Mouse (Mus musculus): ENCODE data around the gene Spsb1. TPM values are rescaled to one million over a fixed set of nuclear protein-coding genes. Genes with fewer than 3 reads are reported as not detected.

The Spsb1 gene
- total RNA-seq, 1 experiment from 2014 or later = 0.58 TPM

- no peak for ATAC-seq (ENCODE audit: extremely low read depth, insufficient number of reproducible peaks, low FRiP score, poor library complexity, severe bottlenecking)
These were observed 82.6 kb downstream of the Spsb1 start for GRCm38 (mm10) chr4:149872236-149872635.

- no peak for ATAC-seq (ENCODE audit: extremely low read depth, insufficient number of reproducible peaks, low FRiP score, poor library complexity, severe bottlenecking)
These were observed 83.3 kb downstream of the Spsb1 start for GRCm38 (mm10) chr4:149871582-149871981.

DNA sequence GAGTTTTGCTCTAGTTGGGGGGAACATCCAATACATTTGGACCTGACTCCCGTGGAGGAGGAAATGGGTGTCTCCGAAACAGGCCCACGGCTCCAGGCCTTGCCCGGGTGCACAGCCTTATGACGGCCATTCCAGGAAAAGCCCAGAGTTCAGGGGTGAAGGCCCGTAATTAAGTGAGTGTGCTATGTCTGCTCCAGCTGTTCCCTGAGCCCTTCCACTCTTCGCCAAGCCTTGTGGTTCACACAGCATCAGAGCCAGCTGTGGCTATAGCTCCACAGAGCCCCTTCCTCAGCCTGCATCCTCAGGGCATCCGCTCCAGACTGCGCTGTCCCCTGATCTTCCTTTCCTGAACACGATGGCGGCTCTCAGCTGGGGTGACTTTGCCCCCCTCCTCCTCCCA lies 83.8 kb downstream of the Spsb1 start:
- no peak for ATAC-seq (ENCODE audit: extremely low read depth, insufficient number of reproducible peaks, low FRiP score, poor library complexity, severe bottlenecking)

DNA sequence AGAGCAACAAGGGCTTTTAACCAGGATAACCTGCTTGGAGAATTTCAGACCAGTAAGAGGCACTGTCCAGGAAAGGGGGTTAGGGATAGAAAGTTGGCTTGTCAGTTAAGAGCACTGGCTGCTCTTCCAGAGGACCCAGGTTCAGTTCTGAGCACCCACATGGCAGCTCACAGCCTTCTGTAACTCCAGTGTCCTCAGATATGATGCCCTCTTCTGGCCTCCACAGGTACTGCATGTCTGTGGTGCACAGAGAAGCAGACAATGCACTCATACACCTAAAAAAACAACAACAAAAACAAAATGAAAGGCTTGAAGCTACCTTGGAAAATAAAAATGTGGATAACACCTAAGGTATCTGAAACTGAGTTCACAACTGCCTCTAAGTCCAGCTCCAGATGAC lies 84.4 kb downstream of the Spsb1 start:
- no peak for ATAC-seq (ENCODE audit: extremely low read depth, insufficient number of reproducible peaks, low FRiP score, poor library complexity, severe bottlenecking)

- ATAC-seq (ENCODE audit: extremely low read depth, insufficient number of reproducible peaks, low FRiP score, poor library complexity, severe bottlenecking) = no peak
These were observed 86.1 kb downstream of the Spsb1 start for GRCm38 (mm10) chr4:149868725-149869124.

DNA sequence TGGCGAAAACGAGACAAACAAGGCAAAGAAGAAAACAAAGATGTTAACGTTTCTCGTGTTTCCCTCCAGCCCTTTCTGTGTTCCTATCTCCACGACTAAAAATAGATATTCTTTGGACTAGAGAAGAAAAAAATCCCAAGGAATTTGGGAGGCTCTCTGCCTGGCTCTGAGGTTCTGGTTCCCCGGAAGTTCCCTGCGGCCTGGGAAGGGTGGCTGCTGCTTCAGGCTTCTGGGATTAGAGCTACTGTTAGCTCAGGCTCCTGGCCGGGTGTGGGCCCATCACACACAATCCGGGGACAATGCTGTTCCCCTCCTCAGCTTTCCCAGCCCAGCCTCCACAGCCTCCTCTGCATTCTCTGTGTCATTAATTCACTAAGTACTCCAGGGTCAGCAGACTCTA lies 86.8 kb downstream of the Spsb1 start:
- ATAC-seq (ENCODE audit: extremely low read depth, insufficient number of reproducible peaks, low FRiP score, poor library complexity, severe bottlenecking) = no peak

- no peak for ATAC-seq (ENCODE audit: extremely low read depth, insufficient number of reproducible peaks, low FRiP score, poor library complexity, severe bottlenecking)
These were observed 87.5 kb downstream of the Spsb1 start for GRCm38 (mm10) chr4:149867351-149867750.

DNA sequence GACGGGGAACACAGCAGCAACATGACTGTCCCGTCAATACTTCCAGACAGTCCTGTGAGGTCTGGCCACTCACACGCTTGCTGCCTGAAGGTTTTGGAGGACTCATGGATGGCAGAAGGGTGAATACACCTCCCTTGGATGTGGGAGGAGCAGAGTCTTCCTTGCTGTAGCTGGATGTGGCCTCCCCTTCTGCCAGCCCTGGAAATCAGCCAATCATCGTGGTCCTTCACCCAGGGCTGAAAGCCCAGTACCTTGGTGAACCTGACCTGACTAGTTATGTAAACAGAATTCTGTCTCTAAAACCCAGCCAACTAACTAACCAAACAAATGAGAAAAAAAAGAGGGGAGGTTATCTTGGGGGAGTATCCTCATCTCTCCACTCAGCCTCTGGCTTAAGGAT lies 90.4 kb downstream of the Spsb1 start:
- no peak for ATAC-seq (ENCODE audit: extremely low read depth, insufficient number of reproducible peaks, low FRiP score, poor library complexity, severe bottlenecking)

DNA sequence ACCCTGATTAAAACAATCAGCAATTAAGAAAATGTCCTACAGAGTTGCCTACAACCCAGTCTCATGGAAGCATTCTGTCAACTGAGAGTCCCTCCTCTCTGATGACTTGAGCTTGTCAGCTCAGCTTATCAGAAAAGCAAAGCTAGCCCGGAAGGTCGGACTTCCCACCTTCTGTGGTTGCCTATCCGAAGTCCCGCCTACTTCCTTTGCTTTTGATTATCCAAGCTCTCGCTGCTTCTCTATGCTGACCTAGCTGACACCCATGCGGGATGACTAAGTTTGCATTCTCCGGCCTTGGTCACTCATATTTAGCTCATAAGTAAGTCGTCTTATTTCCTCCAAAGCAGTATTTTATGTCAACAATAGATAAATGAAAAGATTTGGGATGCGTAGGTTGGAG lies 91.3 kb downstream of the Spsb1 start:
- ATAC-seq (ENCODE audit: extremely low read depth, insufficient number of reproducible peaks, low FRiP score, poor library complexity, severe bottlenecking) = no peak

- ATAC-seq (ENCODE audit: extremely low read depth, insufficient number of reproducible peaks, low FRiP score, poor library complexity, severe bottlenecking) = no peak
These were observed 94.5 kb downstream of the Spsb1 start for GRCm38 (mm10) chr4:149860393-149860792.

DNA sequence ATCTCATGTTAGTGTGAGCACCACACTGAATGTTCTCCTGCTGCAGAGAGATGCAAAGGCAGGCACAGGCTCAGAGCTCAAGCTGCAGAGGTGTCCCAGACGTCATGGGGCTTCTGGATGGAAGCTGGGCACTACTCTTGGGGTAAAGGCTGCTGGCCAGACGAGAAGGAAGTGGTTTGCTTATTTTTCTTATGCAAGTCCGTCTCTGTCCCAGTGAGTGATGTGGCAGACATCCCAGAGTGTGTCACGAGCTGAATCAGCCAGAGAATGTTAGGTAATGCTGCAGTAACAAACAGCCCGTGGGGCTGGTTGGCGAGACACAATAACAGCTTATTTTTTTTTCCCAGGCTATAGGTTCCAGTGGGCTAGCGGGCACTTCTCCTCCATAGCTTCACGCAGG lies 96.3 kb downstream of the Spsb1 start:
- no peak for ATAC-seq (ENCODE audit: extremely low read depth, insufficient number of reproducible peaks, low FRiP score, poor library complexity, severe bottlenecking)

GRCm38 (mm10) chr4:149858097-149858496 lies 96.7 kb downstream of the Spsb1 start:
- ATAC-seq (ENCODE audit: extremely low read depth, insufficient number of reproducible peaks, low FRiP score, poor library complexity, severe bottlenecking) = no peak

GRCm38 (mm10) chr4:149857688-149858087 lies 97.2 kb downstream of the Spsb1 start:
- no peak for ATAC-seq (ENCODE audit: extremely low read depth, insufficient number of reproducible peaks, low FRiP score, poor library complexity, severe bottlenecking)

- ATAC-seq (ENCODE audit: extremely low read depth, insufficient number of reproducible peaks, low FRiP score, poor library complexity, severe bottlenecking) = peak; percentile 77
These were observed 98.7 kb downstream of the Spsb1 start for GRCm38 (mm10) chr4:149855892-149856807.

- no peak for ATAC-seq (ENCODE audit: extremely low read depth, insufficient number of reproducible peaks, low FRiP score, poor library complexity, severe bottlenecking)
These were observed 99.5 kb downstream of the Spsb1 start for GRCm38 (mm10) chr4:149855180-149855891.

DNA sequence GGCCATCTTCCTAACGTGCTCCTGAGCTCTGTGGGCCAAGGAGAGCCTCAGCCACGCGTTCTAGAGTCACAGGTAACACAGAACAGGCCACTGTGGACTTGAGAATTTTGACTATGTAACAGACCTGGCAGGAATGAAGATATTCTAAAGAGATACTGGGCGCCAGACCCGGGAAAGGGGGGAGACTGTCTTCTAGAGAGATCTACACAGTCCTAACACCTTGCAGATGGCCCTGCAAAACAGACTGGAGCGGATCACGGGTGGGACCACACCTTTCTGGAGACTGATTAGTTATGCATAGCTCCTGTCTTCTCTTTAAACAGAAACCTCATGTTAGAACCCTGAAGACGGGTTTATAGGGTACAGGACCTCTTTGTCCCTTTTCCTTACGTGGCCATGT lies 100.1 kb downstream of the Spsb1 start:
- no peak for ATAC-seq (ENCODE audit: extremely low read depth, insufficient number of reproducible peaks, low FRiP score, poor library complexity, severe bottlenecking)

DNA sequence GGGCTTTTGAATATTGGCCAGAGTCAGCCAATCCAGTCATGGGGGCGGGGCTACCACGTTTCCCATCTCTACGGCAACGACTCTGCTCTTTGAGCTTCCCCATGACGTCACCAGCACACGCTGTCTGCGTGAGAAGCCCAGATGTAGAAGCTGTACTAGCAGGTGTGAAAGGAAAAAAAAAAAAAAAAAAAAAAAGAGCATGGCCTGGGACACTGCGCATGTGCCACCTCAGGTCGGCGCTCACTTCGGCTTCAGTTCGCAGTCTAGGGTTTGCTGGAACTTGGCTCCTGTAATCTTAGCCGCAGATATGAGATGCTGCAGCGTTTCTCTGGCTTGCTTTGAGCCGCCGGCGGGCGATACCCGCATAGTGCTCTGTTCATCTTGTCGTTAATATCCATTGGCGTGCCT lies 100.5 kb downstream of the Spsb1 start:
- ATAC-seq (ENCODE audit: extremely low read depth, insufficient number of reproducible peaks, low FRiP score, poor library complexity, severe bottlenecking) = peak; percentile 57; the same call in 1 of the 2 replicates

DNA sequence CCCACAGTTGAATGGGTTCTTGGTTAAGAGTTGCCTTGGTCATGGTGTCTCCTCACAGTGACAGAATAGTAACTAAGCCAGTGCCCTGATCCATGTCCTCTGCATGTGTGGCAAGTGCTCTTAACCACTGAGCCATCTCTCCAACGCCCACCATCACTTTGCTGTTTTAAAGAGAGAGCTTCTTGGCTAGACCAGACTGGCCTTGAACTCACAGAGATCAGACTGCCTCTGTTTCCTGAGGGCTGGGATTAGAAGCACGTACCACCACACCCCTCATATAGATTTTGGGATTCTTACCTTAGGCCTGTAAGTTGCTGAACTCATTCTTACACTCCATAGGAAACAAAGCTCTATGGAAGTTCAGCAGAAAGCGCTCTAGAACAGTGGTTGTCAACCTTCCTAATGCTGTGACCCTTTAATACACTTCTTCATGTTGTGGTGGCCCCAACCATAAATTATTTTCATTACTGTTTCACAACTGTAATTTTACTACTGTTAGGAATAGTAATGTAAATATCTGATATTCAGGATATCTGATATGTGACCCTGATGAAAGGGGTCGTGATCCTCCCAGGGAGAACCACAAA lies 101.1 kb downstream of the Spsb1 start:
- ATAC-seq (ENCODE audit: extremely low read depth, insufficient number of reproducible peaks, low FRiP score, poor library complexity, severe bottlenecking) = no peak

GRCm38 (mm10) chr4:149851554-149851953 lies 103.3 kb downstream of the Spsb1 start:
- no peak for ATAC-seq (ENCODE audit: extremely low read depth, insufficient number of reproducible peaks, low FRiP score, poor library complexity, severe bottlenecking)

GRCm38 (mm10) chr4:149850674-149851073 lies 104.2 kb downstream of the Spsb1 start:
- no peak for ATAC-seq (ENCODE audit: extremely low read depth, insufficient number of reproducible peaks, low FRiP score, poor library complexity, severe bottlenecking)
